Mouse (Mus musculus) activated CD4-positive, CD25-positive, alpha-beta regulatory T cell, adult 4 months (primary cell): ENCODE results near the gene Ankrd28. TPM values are rescaled to one million over a fixed set of nuclear protein-coding genes. Genes with fewer than 3 reads are reported as not detected.
A peak's percentile ranks its signal among the peaks of the same experiment; 100 is the strongest.

Source experiments
- ATAC-seq: one replicate; pipeline ENCODE4 v1.8.0; 2017
- polyA plus RNA-seq, 2 experiments: library from polyadenylated mRNA; unstranded; fragments of 100-300 nt; shearing (Covaris generic); gene quantifications; one replicate each; pipeline ENCODE4 v1.2.1; 2017

Gene Ankrd28
- polyA plus RNA-seq, 2 experiments from 2014 or later, result 8.4 to 9.1 TPM

DNA sequence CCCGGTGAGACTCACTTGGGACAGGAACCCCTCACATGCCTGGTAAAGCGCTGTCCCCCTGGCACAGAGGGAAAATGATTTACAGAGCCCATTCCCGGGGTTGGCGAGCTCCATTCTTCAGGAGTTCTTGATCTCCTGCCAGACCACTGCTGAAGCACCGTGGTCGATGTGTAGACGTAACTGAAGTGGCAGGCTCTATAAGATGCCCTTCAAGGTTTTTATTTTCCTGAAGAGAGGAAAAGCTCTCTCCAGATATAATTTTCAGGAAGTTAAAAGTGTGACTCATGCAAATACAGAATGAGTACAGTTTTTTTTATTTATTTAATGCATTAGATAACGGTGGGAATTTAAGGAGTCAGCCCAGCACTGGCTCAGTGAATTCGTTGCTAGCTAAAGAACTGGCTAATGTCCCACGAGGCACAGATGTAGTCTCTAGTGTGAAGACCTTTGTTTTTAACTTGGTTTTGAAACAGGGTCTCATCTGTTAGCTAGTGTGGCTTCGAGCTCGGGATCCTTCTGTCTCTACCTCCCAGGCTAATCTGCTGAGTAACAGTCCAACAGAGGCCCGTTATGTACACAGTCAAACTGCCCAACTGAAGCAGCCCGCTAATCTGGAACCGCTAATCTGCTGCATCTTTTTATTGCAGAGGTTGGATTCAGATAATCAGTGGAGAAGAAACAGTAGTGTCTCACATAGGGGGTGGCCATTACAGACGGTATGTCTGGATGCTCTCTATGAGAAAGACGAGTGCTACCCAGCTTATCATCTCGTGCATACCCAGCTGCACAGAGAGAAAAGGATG is 166.2 kb downstream of the Ankrd28 start:
- no peak for ATAC-seq

DNA sequence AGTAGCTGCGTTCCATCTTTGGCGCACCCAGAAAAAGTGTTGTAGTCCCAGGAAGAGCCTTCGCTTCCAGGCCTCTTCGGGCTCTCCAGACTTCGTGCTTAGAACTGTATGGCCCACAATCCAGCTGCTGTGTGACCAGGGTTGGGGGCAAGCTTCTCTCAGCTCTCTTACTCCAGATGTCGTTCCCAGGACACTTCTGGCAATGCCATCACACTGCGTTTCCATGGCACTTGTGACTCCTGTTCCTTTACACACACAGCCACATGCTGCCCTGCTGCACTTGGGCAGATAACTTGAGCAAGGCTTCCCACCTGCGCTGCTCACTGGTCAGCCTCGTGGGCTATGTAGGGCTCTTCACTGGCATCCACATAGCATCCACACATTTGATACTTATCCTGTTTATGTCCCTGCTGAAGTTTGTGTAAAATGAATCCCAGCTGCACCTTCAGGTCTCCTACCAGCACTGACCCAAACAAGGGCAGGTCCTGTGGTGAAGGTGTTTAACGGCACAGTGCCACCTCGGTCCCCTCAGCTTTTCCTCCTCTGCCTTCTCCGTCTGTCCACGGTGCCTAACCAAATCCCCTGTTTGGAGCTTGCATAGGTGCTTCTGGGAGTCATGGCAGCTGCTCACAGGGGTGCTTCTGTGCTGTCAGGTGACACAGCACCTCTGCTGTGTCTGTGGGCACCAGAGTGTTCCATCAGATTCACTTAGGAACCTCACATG is 166.9 kb downstream of the Ankrd28 start:
- no peak for ATAC-seq

DNA sequence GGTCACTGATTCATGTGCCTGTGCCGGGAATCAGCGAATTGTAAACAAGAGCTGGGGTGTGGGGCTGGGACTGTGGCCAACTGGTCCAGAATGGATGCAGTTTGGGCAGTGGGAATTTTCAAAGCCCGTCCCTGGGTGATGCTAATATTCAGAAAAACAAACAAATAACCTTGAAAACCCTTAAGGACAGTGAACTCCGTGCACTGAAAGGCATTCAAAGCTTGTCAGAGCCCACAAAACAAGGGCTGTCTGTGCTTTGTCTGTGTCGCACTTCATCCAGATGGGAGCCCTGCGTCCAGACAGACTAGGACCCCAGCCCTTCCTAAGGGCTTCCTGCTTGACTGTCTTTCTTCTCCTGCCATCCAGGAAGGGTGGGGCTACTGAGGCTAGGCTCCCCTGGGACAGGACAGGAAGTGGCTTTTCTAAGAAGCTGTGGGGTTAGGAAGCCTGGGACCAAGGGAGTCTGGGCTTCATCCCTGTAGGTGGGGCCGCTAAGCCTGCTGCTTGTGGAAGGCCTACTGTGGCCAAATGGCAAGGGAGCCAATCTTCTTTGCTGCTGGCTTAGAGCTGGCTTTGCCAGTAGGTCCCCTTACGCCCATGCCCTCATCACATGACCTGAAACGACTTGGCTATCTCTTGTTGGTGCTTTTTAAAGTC is 167.8 kb downstream of the Ankrd28 start:
- peak; percentile 5 for ATAC-seq

DNA sequence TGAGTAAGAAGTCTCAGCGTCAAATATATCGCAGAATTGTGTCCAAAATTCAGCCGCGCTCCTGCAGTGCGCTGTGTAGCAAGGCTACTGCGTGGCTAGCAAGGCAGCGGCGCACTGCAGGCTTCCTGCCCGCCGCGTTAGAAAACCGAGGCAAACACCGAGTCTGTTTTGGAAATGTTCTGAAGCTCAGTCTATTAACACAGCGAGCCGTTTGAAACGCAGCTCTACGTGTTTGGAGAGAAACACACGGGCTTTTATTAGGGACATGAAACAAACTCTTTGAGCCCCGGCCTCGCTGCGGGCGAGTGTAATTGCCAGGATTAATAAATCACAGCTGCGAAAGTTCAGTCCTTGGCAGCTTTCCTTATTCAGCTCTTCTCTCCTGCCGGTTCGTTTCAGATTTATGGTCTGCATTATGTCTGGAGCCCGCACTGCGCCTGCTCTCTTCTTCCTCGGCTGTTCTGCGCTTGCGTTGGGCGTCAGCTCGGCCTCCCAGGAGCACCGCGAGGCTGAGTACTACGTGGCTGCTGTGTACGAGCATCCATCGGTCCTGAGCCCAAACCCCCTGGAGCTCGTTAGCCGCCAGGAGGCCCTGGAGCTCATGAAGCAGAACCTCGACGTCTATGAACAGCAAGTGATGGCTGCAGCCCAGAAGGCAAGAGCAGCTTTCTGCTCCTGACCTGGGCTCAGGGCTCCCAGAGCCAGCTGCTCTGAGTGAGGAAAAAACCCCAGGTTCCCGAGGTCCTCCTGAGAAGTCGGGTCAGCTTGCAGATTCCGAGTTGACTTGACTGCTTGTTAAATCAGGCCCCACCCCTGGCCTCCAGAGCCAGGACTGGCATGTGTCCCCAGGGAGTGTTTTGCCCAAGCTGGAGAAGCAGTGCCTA is 168.5 kb downstream of the Ankrd28 start:
- peak; percentile 71 for ATAC-seq

DNA sequence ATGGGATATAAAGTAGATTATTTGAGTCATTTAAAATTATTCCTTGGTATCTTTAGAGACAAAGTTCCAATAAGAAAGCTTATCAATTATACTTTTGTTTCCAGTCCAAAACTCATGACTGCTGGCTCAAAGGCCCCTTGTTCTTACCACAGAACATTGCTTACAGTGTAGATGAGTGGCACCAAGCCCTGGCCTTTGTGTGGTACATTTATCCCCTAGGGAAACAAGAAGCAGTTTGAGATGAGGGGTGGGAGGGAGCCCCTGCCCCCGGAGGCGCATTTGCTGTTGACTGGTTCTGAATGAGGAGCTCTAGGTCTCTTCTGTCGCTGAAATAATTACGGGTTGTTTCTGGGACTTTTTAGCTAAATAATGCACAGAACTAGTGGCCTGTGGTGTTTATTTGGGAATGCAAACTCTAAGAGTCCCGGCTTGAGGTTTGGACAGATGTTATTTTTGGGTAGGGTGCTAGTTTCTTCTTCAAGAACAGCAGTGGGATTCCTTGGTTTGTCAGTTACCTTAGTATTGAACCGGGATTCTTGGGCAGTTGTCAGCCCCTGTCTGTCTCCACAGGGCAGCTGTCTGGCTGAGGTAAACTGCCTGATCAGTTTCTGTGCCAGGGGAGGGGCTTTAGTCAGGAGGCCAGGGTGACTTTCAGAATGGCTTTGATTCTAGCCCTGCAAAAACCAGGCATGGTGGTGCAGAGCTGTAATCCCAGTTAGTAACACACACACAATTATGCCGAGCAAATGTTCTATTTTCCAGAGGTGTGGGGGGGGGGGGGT is 169.9 kb downstream of the Ankrd28 start:
- no peak for ATAC-seq

DNA sequence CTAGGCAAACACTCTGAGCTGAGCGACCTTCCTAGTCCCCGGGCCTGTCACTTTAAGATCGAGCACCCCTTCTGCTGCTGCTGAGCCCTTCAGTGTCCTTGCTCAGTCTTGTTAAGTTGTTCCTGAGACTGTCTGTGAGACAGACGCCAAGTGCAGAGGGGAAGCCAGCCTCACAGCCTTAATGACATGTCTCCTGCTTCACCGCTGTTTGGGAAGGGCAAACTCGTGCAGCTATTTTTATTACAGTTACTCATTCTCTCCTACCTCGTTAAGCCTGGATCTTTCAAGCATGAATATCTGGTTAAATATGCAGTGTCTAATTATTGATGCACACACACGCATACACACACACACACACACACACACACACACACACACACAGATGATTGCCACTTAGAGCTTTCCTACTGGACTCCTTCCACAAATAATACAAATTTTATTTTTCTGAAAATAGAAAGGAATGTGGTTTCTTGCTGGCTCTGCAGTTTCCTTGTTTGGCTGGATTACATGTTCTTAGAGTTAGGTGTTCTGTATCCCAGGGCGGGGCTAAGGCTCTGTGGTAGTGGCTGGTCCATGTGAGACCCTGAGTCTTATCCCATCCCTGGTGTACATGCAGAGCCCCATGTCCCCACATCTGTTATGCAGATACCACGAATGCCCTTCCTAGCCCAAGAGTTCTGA is 170.8 kb downstream of the Ankrd28 start:
- no peak for ATAC-seq

DNA sequence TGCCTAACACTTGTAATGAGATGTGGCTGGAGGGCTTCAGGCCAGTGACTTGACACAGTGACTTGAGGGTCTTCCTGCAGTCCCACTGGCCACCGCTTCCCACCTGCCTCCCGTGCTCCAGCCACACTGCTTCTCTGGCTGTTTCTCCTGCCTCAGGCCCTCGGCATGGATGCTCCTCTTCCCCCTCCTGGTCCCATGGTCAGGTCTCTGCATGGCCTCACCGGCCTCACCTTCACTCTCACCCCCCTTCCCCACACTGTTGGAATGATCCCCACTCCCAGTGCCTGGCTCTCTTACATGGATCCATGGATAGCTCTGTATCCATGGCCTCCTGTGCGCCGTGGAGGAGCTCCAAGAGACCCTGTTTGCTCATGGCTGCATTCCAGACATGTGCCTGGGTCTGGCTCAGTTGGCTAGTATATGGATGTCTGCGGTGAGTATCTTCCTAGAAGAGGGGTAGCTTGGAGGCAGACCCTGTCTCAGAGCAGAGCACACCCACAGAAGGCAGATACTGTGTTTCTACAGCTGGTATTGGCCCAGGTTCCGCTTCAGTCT is 172.2 kb downstream of the Ankrd28 start:
- ATAC-seq, result no peak

DNA sequence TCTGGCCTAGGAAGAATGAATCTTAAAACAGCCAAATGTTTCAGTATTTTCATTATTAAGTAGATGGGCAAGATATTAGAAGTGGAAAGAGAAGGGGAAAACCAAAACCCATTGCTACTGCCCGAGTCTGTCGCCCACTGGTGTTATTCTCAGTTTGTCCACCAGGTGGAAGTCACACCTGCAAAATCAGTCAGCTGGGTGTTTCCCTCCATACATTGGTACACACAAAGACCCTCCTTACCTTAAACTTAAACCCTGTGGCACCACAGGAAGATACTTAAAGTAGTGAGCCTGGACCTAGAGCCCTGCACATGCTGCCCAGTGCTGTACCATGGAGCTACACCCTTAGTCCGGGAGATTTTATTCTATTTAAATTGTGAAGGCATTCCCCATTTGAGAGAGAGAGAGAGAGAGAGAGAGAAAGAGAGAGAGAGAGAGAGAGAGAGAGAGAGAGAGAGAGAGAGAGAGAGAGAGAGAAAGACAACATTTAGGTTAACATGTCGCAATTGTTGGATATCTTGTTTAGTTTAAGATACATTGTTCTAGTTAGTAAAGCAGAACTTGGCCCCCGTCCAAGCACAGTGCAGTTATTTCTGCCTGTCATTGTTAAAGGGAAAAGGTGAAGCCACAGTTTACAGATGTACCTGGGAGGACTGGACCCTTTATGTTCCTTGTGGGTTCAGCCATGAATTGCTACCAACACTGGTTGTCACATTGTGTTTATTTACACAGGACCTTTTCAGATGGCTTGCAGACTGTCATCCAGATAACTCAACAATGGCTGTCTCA is 173.4 kb downstream of the Ankrd28 start:
- ATAC-seq, result peak; percentile 68

DNA sequence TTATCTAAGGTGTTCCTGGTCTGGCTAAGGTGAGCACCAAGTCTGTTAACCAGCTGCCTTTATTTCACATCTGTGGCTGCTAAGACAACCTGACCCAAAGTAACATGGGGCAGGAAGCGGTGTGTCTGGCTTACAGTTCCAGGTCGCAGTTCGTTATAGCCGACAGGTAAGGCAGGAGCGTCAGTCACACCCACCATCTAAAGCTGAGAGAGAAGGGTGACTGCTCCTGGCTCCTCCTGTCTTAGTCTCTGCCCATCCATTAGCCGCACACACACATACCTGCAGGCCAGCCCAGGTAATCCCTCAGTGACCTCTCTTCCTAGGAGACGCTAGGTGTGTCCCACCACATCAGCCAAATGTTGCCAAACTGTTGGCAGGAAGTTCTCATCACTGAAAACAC is 174.1 kb downstream of the Ankrd28 start:
- no peak for ATAC-seq

DNA sequence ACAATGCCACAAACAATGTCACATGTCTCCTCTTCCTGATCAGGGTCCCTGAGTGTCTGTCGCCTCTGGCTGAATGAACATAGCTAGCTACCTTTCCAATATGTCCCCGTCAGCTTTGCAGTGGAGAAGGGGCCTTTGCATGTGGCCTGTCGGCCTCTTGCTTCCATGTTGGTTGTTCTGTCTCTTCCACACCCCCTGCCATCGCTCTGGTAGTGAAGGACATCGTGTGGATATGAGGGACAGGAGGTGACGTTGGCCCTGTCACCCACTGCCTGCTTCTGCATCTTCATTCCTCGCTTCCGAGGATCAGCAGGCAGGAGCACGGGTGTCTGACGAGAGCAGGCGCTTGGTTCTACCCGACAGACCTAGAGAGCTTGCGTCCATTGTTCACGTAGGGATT is 175.0 kb downstream of the Ankrd28 start:
- ATAC-seq, result no peak

DNA sequence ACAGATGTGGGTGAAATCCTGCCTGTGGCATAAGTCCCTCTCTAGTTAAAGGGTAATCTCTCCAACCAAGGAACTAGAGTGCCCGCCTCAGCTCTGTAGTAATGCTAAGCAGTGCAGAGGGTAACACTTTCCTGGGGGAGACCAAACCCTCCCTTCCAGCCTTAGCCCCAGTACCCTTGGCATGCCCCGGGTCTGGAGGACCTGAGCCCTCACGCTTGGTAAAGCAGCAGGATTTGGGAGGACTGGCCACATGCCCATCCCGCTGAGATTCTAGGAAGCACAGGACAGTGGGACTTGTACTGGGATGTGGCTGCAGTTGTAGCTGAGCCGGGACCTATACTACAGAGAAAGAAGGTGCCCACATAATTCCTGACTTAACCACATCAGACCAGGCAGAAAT is 175.6 kb downstream of the Ankrd28 start:
- no peak for ATAC-seq

DNA sequence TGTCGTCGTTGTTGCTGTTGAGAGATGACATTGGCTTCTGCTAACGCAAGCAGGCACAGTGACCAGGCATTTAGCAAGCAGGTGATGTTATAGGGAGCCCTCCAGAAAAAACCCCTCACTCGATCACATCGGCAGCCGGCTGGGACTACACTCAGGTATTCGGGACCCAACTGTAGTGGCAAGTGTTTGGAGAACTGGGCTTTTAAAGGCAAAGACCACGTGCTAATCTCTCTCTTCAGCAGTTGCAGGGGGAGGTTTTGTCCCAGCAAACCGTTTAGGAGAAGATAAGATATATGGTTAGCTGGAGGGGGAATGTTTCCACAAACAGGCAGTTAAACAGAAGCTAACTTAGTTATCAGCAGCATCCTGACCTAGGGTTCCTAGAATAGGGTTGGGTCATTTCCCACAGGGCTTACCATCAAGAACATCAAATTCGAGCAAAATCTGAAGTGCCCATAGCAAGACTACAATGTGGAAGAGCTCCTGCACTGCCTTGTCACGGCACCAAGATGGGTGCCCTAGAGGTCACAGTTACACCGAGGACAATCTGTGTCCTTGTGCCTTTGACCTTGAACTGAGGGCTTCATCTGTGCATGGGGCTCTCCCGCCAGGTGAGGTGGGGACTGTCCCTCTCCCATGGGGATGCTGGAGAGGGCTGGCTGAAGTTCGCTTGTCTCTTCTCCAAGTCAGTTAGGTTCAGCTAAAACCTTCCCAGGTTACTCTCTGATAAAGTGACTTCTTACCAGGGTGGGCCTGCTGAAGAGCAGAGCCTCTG is 177.2 kb downstream of the Ankrd28 start:
- no peak for ATAC-seq

DNA sequence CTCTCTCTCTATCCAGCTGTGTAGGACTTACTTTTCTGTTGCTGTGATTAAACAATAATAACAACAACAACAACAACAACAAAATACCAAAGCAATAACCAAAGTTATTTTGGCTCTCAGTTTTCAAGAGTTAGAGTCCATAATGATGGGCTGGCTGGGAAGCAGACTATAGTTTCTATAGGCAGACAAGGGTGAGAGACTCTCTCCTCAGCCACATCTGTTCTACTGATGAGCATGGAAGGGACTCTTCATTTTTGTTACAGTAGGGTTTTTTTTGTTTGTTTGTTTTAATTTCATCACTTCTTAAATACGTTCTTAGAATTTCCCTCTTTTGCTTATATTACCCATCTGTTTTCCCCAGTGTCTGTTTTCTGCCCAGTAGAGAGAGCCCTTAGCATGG is 177.8 kb downstream of the Ankrd28 start:
- no peak for ATAC-seq

DNA sequence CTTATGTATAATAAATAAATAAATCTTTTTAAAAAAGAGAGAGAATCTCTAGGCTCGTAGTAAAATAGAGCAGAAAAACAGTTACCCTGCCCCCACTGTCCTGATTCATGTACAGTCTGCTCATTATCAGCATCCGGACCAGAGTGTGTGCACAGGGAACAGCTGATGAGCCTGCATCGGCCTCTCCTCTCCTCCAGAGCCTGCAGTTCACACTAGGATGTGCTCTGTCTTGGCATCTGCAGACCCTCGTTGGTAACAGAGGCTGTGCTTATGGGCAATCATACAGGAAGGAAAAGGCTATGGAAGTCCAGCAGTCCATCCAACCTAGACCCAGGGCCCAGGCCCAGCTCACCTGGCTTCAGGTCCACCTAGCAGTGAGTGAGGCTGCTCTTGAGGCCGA is 178.3 kb downstream of the Ankrd28 start:
- ATAC-seq, result no peak

DNA sequence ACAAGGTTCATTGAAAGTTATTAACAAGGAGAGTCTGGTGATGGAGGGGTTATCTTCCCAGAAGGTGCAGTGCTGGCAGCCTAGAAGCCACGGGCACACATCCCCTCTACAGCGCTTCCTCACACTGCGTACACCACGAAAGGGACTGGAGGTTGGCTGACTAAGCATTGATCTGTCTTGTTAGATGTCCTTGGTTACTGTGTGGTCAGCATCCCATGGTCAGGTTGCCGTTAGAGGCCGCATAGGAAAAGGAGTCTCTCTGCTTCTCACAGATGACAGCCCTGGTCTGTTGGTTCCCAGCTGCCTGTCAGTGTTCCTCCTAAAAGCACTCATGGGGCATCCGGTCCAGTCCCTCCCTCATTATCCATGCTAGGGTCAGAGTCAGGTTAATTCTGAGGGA is 179.2 kb downstream of the Ankrd28 start:
- ATAC-seq, result no peak

DNA sequence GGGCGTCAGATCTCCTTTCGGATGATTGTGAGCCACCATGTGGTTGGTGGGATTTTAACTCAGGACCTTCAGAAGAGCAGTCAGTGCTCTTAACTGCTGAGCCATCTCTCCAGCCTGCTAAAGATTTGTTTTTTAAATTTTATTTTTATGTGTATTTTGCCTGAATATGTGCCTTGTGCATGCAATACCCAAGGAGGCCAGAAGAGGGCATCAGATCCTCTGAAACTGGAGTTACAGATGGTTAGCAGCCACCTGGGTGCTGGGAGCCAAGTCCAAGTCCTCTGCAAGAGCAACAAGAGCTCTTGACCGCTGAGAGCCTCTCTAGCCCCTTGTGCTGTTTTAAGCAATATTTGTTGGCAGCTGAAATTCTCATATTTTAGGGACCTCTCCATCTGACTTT is 180.1 kb downstream of the Ankrd28 start:
- ATAC-seq, result no peak
